Mouse (Mus musculus) forebrain, embryonic 16.5 days (tissue): ENCODE measurements at regions not wholly inside any gene's neighbourhood (a gene's known extent, or its start where the extent isn't known, plus 50 kb on each side); places are given as distances from the start of the nearest gene placed in this dataset. TPM values are rescaled to one million over a fixed set of nuclear protein-coding genes. Genes with fewer than 3 reads are reported as not detected.

ENCODE experiments used
- ATAC-seq: fragments of 200-750 bp; cut with Nextera tagmentation; 2 replicates; pipeline ENCODE4 v1.8.0; 2017; ENCODE audit warnings: mild to moderate bottlenecking, moderate library complexity
- H3K27ac ChIP-seq: fragments of 300-500 bp; sonication (generic); 2 replicates; pipeline ENCODE4 v1.5.1; 2014; ENCODE audit warnings: low read length, control low read depth
- H3K27me3 ChIP-seq: fragments of 300-500 bp; sonication (generic); replicated peaks from 2 replicates; pipeline ENCODE4 v1.6.1; 2014; ENCODE audit warnings: low read length; ENCODE audit not compliant: control insufficient read depth, insufficient read depth
- H3K36me3 ChIP-seq: fragments of 300-500 bp; sonication (generic); 2 replicates; pipeline ENCODE4 v1.6.1; 2014; ENCODE audit not compliant: control insufficient read depth, insufficient read depth
- H3K4me1 ChIP-seq: fragments of 300-500 bp; sonication (generic); replicated peaks from 2 replicates; pipeline ENCODE4 v1.6.1; 2014; ENCODE audit warnings: low read length; ENCODE audit not compliant: control insufficient read depth, insufficient read depth
- H3K4me2 ChIP-seq: fragments of 300-500 bp; sonication (generic); 2 replicates; pipeline ENCODE4 v1.6.1; 2014; ENCODE audit warnings: mild to moderate bottlenecking, low read length, control low read depth
- H3K4me3 ChIP-seq: fragments of 300-500 bp; sonication (generic); replicated peaks from 2 replicates; pipeline ENCODE4 v1.5.1; 2014; ENCODE audit warnings: mild to moderate bottlenecking, low read length, control low read depth
- H3K9ac ChIP-seq: fragments of 300-500 bp; sonication (generic); replicated peaks from 2 replicates; pipeline ENCODE4 v1.6.1; 2014; ENCODE audit warnings: low read depth, low read length, control low read depth
- H3K9me3 ChIP-seq: fragments of 300-500 bp; sonication (generic); 2 replicates; pipeline ENCODE4 v1.6.1; 2016; ENCODE audit warnings: low read length; ENCODE audit not compliant: control insufficient read depth
- WGBS: fragments of 180-500 bp; shearing (Covaris S2); extraction: QIAGEN DNeasy Blood & Tissue Kit; methylation state at CpG from one replicate; pipeline ENCODE4 v1.1.7; 2014; 5-methylcytosine and 5-hydroxymethylcytosine counted together
- microRNA-seq: library from miRNA; unstranded; fragments of <30 nt; microRNA quantifications from one replicate; pipeline ENCODE4, GENCODE M21; 2017

GRCm38 (mm10) chr1:83527803-83528202 is 119.8 kb upstream of the Sphkap start:
- no peaks in the 10 kb centered on the region for H3K4me1 ChIP-seq
- no peaks in the 10 kb centered on the region for H3K9me3 ChIP-seq
- no peaks in the 10 kb centered on the region for H3K27me3 ChIP-seq
- no peak overlapping the region for H3K4me3 ChIP-seq
- no peaks in the 10 kb centered on the region for H3K36me3 ChIP-seq
- ATAC-seq, result no peak
- H3K4me2 ChIP-seq, result no peak overlapping the region
- WGBS, result 31% methylated on average over 1 of the region's 1 CpGs
- no peak overlapping the region for H3K27ac ChIP-seq
- H3K9ac ChIP-seq, result no peak overlapping the region

GRCm38 (mm10) chr1:83509356-83509755 is 101.4 kb upstream of the Sphkap start:
- Histone ChIP-seq H3K9ac (no peak overlapping the region), H3K4me3 (no peak overlapping the region), H3K36me3 (no peaks in the 10 kb centered on the region), H3K4me2 (no peak overlapping the region), H3K27me3 (no peaks in the 10 kb centered on the region), H3K9me3 (no peaks in the 10 kb centered on the region), H3K27ac (no peak overlapping the region), H3K4me1 (no peaks in the 10 kb centered on the region; the same call in 1 of the 2 replicates)
- 75% methylated on average over 5 of the region's 5 CpGs for WGBS
- no peak for ATAC-seq

GRCm38 (mm10) chr1:83505386-83505785 is 97.4 kb upstream of the Sphkap start:
- Histone ChIP-seq H3K4me2 (no peak overlapping the region), H3K4me1 (no peaks in the 10 kb centered on the region; the same call in 1 of the 2 replicates), H3K27ac (no peak overlapping the region), H3K9me3 (no peaks in the 10 kb centered on the region), H3K4me3 (no peak overlapping the region), H3K9ac (no peak overlapping the region), H3K27me3 (no peaks in the 10 kb centered on the region), H3K36me3 (no peaks in the 10 kb centered on the region)
- ATAC-seq, result peak; percentile 70; the same call in 1 of the 2 replicates
- WGBS, result 66% methylated on average over 2 of the region's 2 CpGs

- Histone ChIP-seq H3K27me3 (no peaks in the 10 kb centered on the region), H3K4me3 (no peak overlapping the region), H3K9me3 (no peaks in the 10 kb centered on the region), H3K9ac (no peak overlapping the region), H3K36me3 (no peaks in the 10 kb centered on the region), H3K27ac (no peak overlapping the region), H3K4me1 (no peaks in the 10 kb centered on the region), H3K4me2 (no peak overlapping the region)
- no peak for ATAC-seq
- WGBS, result 81% methylated on average over 2 of the region's 2 CpGs
These were observed 88.9 kb upstream of the Sphkap start for GRCm38 (mm10) chr1:83496888-83497287.

- Histone ChIP-seq H3K4me3 (no peak overlapping the region), H3K27me3 (no peaks in the 10 kb centered on the region), H3K9ac (no peak overlapping the region), H3K9me3 (no peaks in the 10 kb centered on the region), H3K36me3 (no peaks in the 10 kb centered on the region), H3K27ac (no peak overlapping the region), H3K4me1 (no peaks in the 10 kb centered on the region), H3K4me2 (no peak overlapping the region)
- ATAC-seq, result no peak
- 44% methylated on average over 2 of the region's 2 CpGs for WGBS
These were observed 88.4 kb upstream of the Sphkap start for GRCm38 (mm10) chr1:83496380-83496779.

GRCm38 (mm10) chr1:83495022-83495421 is 87.0 kb upstream of the Sphkap start:
- Histone ChIP-seq H3K27ac (no peak overlapping the region), H3K36me3 (no peaks in the 10 kb centered on the region), H3K9ac (no peak overlapping the region), H3K4me1 (no peaks in the 10 kb centered on the region), H3K9me3 (no peaks in the 10 kb centered on the region), H3K4me2 (no peak overlapping the region), H3K27me3 (no peaks in the 10 kb centered on the region), H3K4me3 (no peak overlapping the region)
- 87% methylated on average over 4 of the region's 4 CpGs for WGBS
- no peak for ATAC-seq

- Histone ChIP-seq H3K27me3 (no peaks in the 10 kb centered on the region), H3K4me1 (no peaks in the 10 kb centered on the region), H3K27ac (peak overlapping the region; percentile 37; the same call in 1 of the 2 replicates), H3K36me3 (no peaks in the 10 kb centered on the region), H3K9ac (no peak overlapping the region), H3K4me2 (no peak overlapping the region), H3K4me3 (no peak overlapping the region), H3K9me3 (no peaks in the 10 kb centered on the region)
- ATAC-seq, result peak; percentile 75
- WGBS, result 52% methylated on average over 2 of the region's 2 CpGs
These were observed 71.1 kb upstream of the Sphkap start for GRCm38 (mm10) chr1:83479111-83479510.

Small RNAs in the stretch of these regions (microRNA-seq; reads per million reads assigned to microRNA genes)
- not detected for gene Gm25754
